Mouse (Mus musculus) fibroblast of lung, adult 2 months (primary cell): Measurements from ENCODE around the gene S100a6.

Experiments used
- DNase-seq: peaks from one replicate; pipeline ENCODE4 v3.0.0-alpha.2; 2011; ENCODE audit warnings: low read depth

The S100a6 gene

GRCm38 (mm10) chr3:90600458-90601195 lies 12.1 kb upstream of the S100a6 start:
- peak; percentile 68 for DNase-seq

- no peak for DNase-seq
Measured at GRCm38 (mm10) chr3:90601486-90602110, 11.1 kb upstream of the S100a6 start, which contains the start of gene Gm42674. Gene Gm42674 (plus strand): TSS chr3:90601904.

GRCm38 (mm10) chr3:90603623-90604022 lies 9.1 kb upstream of the S100a6 start, which contains the start of gene S100a4:
Gene S100a4 (plus strand): TSS chr3:90603771.
- DNase-seq, result no peak

- peak; percentile 99 for DNase-seq
Measured at GRCm38 (mm10) chr3:90604416-90604815, 8.3 kb upstream of the S100a6 start.

GRCm38 (mm10) chr3:90605049-90605448 lies 7.6 kb upstream of the S100a6 start:
- DNase-seq, result no peak

GRCm38 (mm10) chr3:90605736-90606135 lies 6.9 kb upstream of the S100a6 start:
- no peak for DNase-seq

- no peak for DNase-seq
Measured at GRCm38 (mm10) chr3:90606185-90606584, 6.5 kb upstream of the S100a6 start.

GRCm38 (mm10) chr3:90607361-90607760 lies 5.3 kb upstream of the S100a6 start:
- DNase-seq, result no peak

- DNase-seq, result no peak
Measured at GRCm38 (mm10) chr3:90608223-90608622, 4.5 kb upstream of the S100a6 start, which contains the start of gene S100a5. Gene S100a5 (plus strand): TSS chr3:90608523.

GRCm38 (mm10) chr3:90609102-90609501 lies 3.6 kb upstream of the S100a6 start:
- no peak for DNase-seq

GRCm38 (mm10) chr3:90611494-90611893 lies 1.2 kb upstream of the S100a6 start:
- no peak for DNase-seq

GRCm38 (mm10) chr3:90612061-90612460 lies 621 bp upstream of the S100a6 start:
- DNase-seq, result no peak

- DNase-seq, result no peak
Measured at GRCm38 (mm10) chr3:90613461-90614147, 922 bp downstream of the S100a6 start.

GRCm38 (mm10) chr3:90614148-90614530 lies 1.5 kb downstream of the S100a6 start:
- DNase-seq, result no peak

GRCm38 (mm10) chr3:90614611-90615251 lies 2.0 kb downstream of the S100a6 start:
- no peak for DNase-seq

- DNase-seq, result peak; percentile 79
Measured at GRCm38 (mm10) chr3:90615415-90615814, 2.7 kb downstream of the S100a6 start.

- DNase-seq, result no peak
Measured at GRCm38 (mm10) chr3:90615911-90616310, 3.2 kb downstream of the S100a6 start.

- DNase-seq, result no peak
Measured at GRCm38 (mm10) chr3:90617586-90617985, 4.9 kb downstream of the S100a6 start.

GRCm38 (mm10) chr3:90621552-90621951 lies 8.9 kb downstream of the S100a6 start:
- DNase-seq, result no peak

- no peak for DNase-seq
Measured at GRCm38 (mm10) chr3:90623435-90624071, 10.9 kb downstream of the S100a6 start.

GRCm38 (mm10) chr3:90625496-90625895 lies 12.8 kb downstream of the S100a6 start:
- no peak for DNase-seq
